Mouse (Mus musculus): Measurements from ENCODE around the gene B3gnt9. TPM values are rescaled to one million over a fixed set of nuclear protein-coding genes. Genes with fewer than 3 reads are reported as not detected.

The B3gnt9 gene
- polyA plus RNA-seq, 1 experiment from 2014 or later = 2.1 TPM

GRCm38 (mm10) chr8:105209153-105210110 lies 45.5 kb downstream of the B3gnt9 start:
- 55% methylated on average over 1 of the region's 1 CpGs for WGBS
- H3K36me3 ChIP-seq (replicated peaks) = peaks cover 83% of the 10 kb centered on the region
- H3K27ac ChIP-seq = no peak overlapping the region

GRCm38 (mm10) chr8:105207675-105208273 lies 47.2 kb downstream of the B3gnt9 start:
- peaks cover 86% of the 10 kb centered on the region for H3K36me3 ChIP-seq (replicated peaks)
- no peak for DNase-seq (ENCODE audit: extremely low spot score, low spot score)
- WGBS = 86% methylated on average over 2 of the region's 2 CpGs
- no peak overlapping the region for H3K27ac ChIP-seq
- peaks cover 4% of the 10 kb centered on the region; the same call in 1 of the 2 replicates for H3K9me3 ChIP-seq
- no peak overlapping the region for H3K4me3 ChIP-seq
- peaks cover 6% of the 10 kb centered on the region; the same call in 1 of the 2 replicates for H3K4me1 ChIP-seq
- no peaks in the 10 kb centered on the region for H3K27me3 ChIP-seq (ENCODE audit: poor library complexity, severe bottlenecking)

More at GRCm38 (mm10) chr8:105209153-105210110, 45.5 kb downstream of the B3gnt9 start:
- Histone ChIP-seq H3K9me3 (peaks cover 4% of the 10 kb centered on the region; the same call in 1 of the 2 replicates), H3K27me3 (ENCODE audit: poor library complexity, severe bottlenecking) (no peaks in the 10 kb centered on the region), H3K4me3 (no peak overlapping the region), H3K4me1 (peaks cover 6% of the 10 kb centered on the region; the same call in 1 of the 2 replicates)
- DNase-seq (ENCODE audit: extremely low spot score, low spot score) = no peak

DNA sequence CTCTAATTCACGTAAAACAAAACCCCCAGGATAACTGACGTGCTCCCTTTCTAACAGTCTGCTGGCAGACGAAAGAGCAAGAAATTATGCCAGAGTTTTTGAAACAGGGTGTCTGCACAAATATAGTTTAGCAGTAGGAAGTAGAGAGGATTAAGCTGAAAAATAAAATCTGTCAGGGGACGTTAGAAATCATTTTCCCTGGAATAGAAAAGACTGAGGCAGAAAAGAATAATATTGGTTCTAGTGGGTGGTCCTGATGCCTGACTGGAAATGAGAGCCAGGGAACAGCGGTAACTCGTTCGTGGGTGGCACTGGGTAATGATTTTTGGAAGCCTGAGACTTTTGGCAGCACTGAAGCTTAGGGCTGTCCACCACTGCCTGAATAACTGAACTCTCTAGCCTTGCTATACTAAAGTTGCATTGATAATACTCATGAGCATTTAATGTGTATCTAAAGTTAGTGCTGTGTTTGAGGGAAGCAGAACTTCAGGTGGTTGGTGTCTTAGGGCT lies 48.1 kb downstream of the B3gnt9 start:
- Histone ChIP-seq H3K36me3 (replicated peaks) (peaks cover 92% of the 10 kb centered on the region), H3K27me3 (ENCODE audit: poor library complexity, severe bottlenecking) (no peaks in the 10 kb centered on the region), H3K4me1 (peaks cover 6% of the 10 kb centered on the region; the same call in 1 of the 2 replicates), H3K27ac (no peak overlapping the region), H3K9me3 (peaks cover 2% of the 10 kb centered on the region; the same call in 1 of the 2 replicates), H3K4me3 (no peak overlapping the region)
- no peak for DNase-seq (ENCODE audit: extremely low spot score, low spot score)
- 92% methylated on average over 7 of the region's 7 CpGs for WGBS

DNA sequence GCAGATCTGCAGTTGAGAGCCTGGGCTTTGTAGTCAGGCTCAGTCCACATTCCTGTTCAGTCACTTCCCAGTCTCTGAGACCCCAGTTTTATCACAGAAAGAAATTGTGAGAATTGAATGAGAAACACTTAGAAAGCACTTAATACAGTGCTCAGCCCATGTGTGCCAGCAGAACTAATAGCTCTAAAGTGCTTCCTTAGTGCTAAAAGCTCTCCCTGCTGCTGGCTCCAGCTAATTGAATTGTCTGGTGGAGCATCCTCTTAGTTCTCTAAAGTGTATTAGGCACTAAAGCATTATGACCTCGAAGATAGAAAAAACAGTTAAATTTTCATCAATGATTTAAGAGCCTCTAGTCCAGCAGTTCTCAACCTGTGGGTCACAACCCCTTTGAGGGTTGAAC lies 49.2 kb downstream of the B3gnt9 start:
- no peak for DNase-seq (ENCODE audit: extremely low spot score, low spot score)
- peaks cover 6% of the 10 kb centered on the region; the same call in 1 of the 2 replicates for H3K4me1 ChIP-seq
- peaks cover 92% of the 10 kb centered on the region for H3K36me3 ChIP-seq (replicated peaks)
- H3K4me3 ChIP-seq = no peak overlapping the region
- WGBS = 76% methylated on average over 1 of the region's 1 CpGs
- H3K27me3 ChIP-seq (ENCODE audit: poor library complexity, severe bottlenecking) = no peaks in the 10 kb centered on the region
- H3K27ac ChIP-seq = no peak overlapping the region
- no peaks in the 10 kb centered on the region; the same call in 1 of the 2 replicates for H3K9me3 ChIP-seq

Other genes starting within 250 kb of the B3gnt9 start
- not detected in 2 replicates for gene Ces3a, start 206.6 kb downstream of the B3gnt9 start, polyA plus RNA-seq (2016; fragmentation: Nextera tagmentation; extraction: Ambion mirVana)
- not detected in 2 replicates for gene Ces3b, start 171.4 kb downstream of the B3gnt9 start, polyA plus RNA-seq (2016; fragmentation: Nextera tagmentation; extraction: Ambion mirVana)
- not detected in 2 replicates for gene Ces4a, start 123.4 kb downstream of the B3gnt9 start, polyA plus RNA-seq (2016; fragmentation: Nextera tagmentation; extraction: Ambion mirVana)
- 51.8 and 52.1 TPM in 2 replicates for gene Cbfb, start 84.5 kb downstream of the B3gnt9 start, polyA plus RNA-seq (2016; fragmentation: Nextera tagmentation; extraction: Ambion mirVana)
- 23.0 and 24.4 TPM in 2 replicates for gene D230025D16Rik, start 30.0 kb downstream of the B3gnt9 start, polyA plus RNA-seq (2016; fragmentation: Nextera tagmentation; extraction: Ambion mirVana)
- 13.4 and 13.9 TPM in 2 replicates for gene Tradd, start 9.5 kb upstream of the B3gnt9 start, polyA plus RNA-seq (2016; fragmentation: Nextera tagmentation; extraction: Ambion mirVana)
- 0.55 and 0.91 TPM in 2 replicates for gene Fbxl8, start 9.5 kb upstream of the B3gnt9 start, polyA plus RNA-seq (2016; fragmentation: Nextera tagmentation; extraction: Ambion mirVana)
- gene Hsf4, start 14.6 kb upstream of the B3gnt9 start, polyA plus RNA-seq (2016; fragmentation: Nextera tagmentation; extraction: Ambion mirVana) = not detected in 2 replicates
- 0.57 and 0.99 TPM in 2 replicates for gene Nol3, start 21.0 kb upstream of the B3gnt9 start, polyA plus RNA-seq (2016; fragmentation: Nextera tagmentation; extraction: Ambion mirVana)
- gene 4931428F04Rik, start 34.7 kb upstream of the B3gnt9 start, polyA plus RNA-seq (2016; fragmentation: Nextera tagmentation; extraction: Ambion mirVana) = 16.5 and 19.8 TPM in 2 replicates
- gene Exoc3l, start 40.9 kb upstream of the B3gnt9 start, polyA plus RNA-seq (2016; fragmentation: Nextera tagmentation; extraction: Ambion mirVana) = 11.5 and 11.6 TPM in 2 replicates
- gene E2f4, start 42.5 kb upstream of the B3gnt9 start, polyA plus RNA-seq (2016; fragmentation: Nextera tagmentation; extraction: Ambion mirVana) = 136 and 144 TPM in 2 replicates
- 1.8 and 1.9 TPM in 2 replicates for gene Elmo3, start 50.4 kb upstream of the B3gnt9 start, polyA plus RNA-seq (2016; fragmentation: Nextera tagmentation; extraction: Ambion mirVana)
- gene Lrrc29, start 71.1 kb upstream of the B3gnt9 start, polyA plus RNA-seq (2016; fragmentation: Nextera tagmentation; extraction: Ambion mirVana) = 1.4 TPM in 2 replicates
- gene Tmem208, start 71.2 kb upstream of the B3gnt9 start, polyA plus RNA-seq (2016; fragmentation: Nextera tagmentation; extraction: Ambion mirVana) = 95.3 and 96.6 TPM in 2 replicates
- gene Fhod1, start 92.8 kb upstream of the B3gnt9 start, polyA plus RNA-seq (2016; fragmentation: Nextera tagmentation; extraction: Ambion mirVana) = 2.1 and 2.2 TPM in 2 replicates
- 5.2 and 5.5 TPM in 2 replicates for gene Slc9a5, start 93.7 kb upstream of the B3gnt9 start, polyA plus RNA-seq (2016; fragmentation: Nextera tagmentation; extraction: Ambion mirVana)
- gene Plekhg4, start 118.1 kb upstream of the B3gnt9 start, polyA plus RNA-seq (2016; fragmentation: Nextera tagmentation; extraction: Ambion mirVana) = 0.64 and 1.1 TPM in 2 replicates
- gene Kctd19, start 158.3 kb upstream of the B3gnt9 start, polyA plus RNA-seq (2016; fragmentation: Nextera tagmentation; extraction: Ambion mirVana) = not detected in 2 replicates
- gene Lrrc36, start 158.4 kb upstream of the B3gnt9 start, polyA plus RNA-seq (2016; fragmentation: Nextera tagmentation; extraction: Ambion mirVana) = 0.36 and 0.93 TPM in 2 replicates
- gene Tppp3, start 216.4 kb upstream of the B3gnt9 start, polyA plus RNA-seq (2016; fragmentation: Nextera tagmentation; extraction: Ambion mirVana) = 23.3 and 23.9 TPM in 2 replicates
- gene Zdhhc1, start 241.7 kb upstream of the B3gnt9 start, polyA plus RNA-seq (2016; fragmentation: Nextera tagmentation; extraction: Ambion mirVana) = 12.9 and 18.5 TPM in 2 replicates

Measured in forebrain, embryonic 10.5 days (tissue).